Mouse (Mus musculus) olfactory bulb, adult 2 months (tissue): ENCODE data around the gene Hist1h4j. TPM values are rescaled to one million over a fixed set of nuclear protein-coding genes. Genes with fewer than 3 reads are reported as not detected.
"Not testable (repeated sequence)": the region's sequence is repeated elsewhere in the genome, so short reads cannot be mapped to it uniquely, and the experiment has no call there.

Experiments
- H3K27ac ChIP-seq: fragments of 200-500 bp; 2 replicates; pipeline ENCODE4 v1.5.1; 2012; ENCODE audit warnings: low read depth, low read length; ENCODE audit not compliant: insufficient read depth
- H3K4me1 ChIP-seq: fragments of 200-500 bp; 2 replicates; pipeline ENCODE4 v1.6.1; 2012; ENCODE audit warnings: low read length; ENCODE audit not compliant: control insufficient read depth, insufficient read depth
- H3K4me3 ChIP-seq: fragments of 200-500 bp; 2 replicates; pipeline ENCODE4 v1.5.1; 2012; ENCODE audit warnings: mild to moderate bottlenecking, low read depth, low read length, moderate library complexity; ENCODE audit not compliant: insufficient read depth
- CTCF ChIP-seq: fragments of 200-500 bp; IDR thresholded peaks from 2 replicates; pipeline ENCODE4 v1.5.1; 2012; ENCODE audit warnings: low read depth, mild to moderate bottlenecking, low read length, moderate library complexity; ENCODE audit not compliant: insufficient read depth
- POLR2A ChIP-seq: fragments of 200-500 bp; IDR thresholded peaks from 2 replicates; pipeline ENCODE4 v1.6.1; 2012; ENCODE audit warnings: mild to moderate bottlenecking, low read depth, low read length, moderate library complexity; ENCODE audit not compliant: insufficient read depth
- WGBS: fragments of 180-500 bp; shearing (Covaris S2); methylation state at CpG from one replicate; pipeline ENCODE4 v1.1.7; 2018; 5-methylcytosine and 5-hydroxymethylcytosine counted together
- polyA plus RNA-seq: library from polyadenylated mRNA; stranded (reverse); fragments of >200 nt; gene quantifications from 2 replicates; pipeline ENCODE4 v1.2.4, GENCODE M21; 2012; ENCODE audit warnings: low replicate concordance; ENCODE audit not compliant: missing spikeins, insufficient read depth, insufficient read length

Gene Hist1h4j
- polyA plus RNA-seq, 1 experiment: not detected

DNA sequence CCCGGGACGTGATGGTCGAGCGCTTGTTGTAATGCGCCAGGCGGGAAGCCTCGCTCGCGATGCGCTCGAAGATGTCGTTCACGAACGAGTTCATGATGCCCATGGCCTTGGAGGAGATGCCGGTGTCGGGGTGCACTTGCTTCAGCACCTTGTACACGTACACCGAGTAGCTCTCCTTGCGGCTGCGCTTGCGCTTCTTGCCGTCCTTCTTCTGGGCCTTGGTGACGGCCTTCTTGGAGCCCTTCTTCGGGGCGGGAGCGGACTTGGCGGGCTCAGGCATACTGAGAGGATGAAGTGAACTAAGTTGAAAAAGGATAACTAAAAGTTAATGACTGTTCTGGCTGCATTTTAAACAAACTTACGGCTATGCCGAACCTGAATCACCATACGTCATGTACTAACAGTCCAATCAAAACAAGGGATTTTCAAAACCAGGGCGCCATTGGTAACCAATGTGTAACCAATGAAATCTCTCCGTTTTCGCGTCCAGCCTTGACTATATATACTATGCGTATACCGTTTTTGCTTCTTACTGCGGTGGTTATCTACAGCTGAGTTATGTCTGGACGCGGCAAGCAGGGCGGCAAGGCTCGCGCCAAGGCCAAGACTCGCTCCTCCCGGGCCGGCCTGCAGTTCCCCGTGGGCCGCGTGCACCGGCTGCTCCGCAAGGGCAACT is 18.9 kb upstream of the Hist1h4j start, which contains the start of the genes Hist1h2bl and Hist1h2ai:
Hist1h2bl (minus strand) TSS at position 280 of the 676 bp plus-strand sequence.
Hist1h2ai (plus strand) TSS at position 559 of the 676 bp plus-strand sequence.
- H3K4me1 ChIP-seq: not testable (repeated sequence)
- H3K27ac ChIP-seq: peak within 1 kb of the TSS; percentile 88

DNA sequence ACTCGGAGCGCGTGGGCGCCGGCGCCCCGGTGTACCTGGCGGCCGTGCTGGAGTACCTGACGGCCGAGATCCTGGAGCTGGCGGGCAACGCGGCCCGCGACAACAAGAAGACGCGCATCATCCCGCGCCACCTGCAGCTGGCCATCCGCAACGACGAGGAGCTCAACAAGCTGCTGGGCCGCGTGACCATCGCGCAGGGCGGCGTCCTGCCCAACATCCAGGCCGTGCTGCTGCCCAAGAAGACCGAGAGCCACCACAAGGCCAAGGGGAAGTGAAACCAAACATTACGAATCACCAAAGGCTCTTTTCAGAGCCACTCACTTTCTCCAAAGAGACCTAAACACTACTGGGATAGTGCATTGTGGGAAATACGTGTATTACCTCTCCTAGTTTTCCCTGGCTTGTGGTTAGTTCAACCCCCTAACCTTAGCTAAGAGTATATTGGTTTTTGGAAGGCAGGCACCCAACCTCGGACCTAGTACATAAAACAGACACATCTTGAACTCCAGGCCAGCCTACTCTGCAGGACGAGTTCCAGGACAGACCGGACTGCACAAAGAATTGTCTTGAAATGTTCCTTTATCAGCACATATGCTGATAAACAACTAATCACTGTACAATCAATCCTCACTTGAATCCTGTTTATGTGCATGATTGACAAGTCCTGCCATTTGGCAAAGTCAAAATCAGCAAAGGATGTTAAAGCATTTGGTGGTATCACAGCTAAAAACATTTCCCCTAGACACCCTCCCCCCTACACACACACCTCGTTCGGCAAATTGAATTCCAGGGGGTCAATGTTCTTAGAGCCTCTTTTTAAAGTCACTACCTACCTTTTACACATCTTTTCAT is 18.1 kb upstream of the Hist1h4j start:
- peak; percentile 11; the same call in 1 of the 2 replicates for TF ChIP-seq POLR2A
- under 1% methylated on average over 11 of the region's 38 CpGs for WGBS

More for the DNA sequence above, 18.9 kb upstream of the Hist1h4j start, which contains the start of the genes Hist1h2bl and Hist1h2ai:
- TF ChIP-seq POLR2A: peak; percentile 23; the same call in 1 of the 2 replicates
- peak within 1 kb of the TSS; percentile 56 for H3K4me3 ChIP-seq
- WGBS: under 1% methylated on average over 36 of the region's 50 CpGs

DNA sequence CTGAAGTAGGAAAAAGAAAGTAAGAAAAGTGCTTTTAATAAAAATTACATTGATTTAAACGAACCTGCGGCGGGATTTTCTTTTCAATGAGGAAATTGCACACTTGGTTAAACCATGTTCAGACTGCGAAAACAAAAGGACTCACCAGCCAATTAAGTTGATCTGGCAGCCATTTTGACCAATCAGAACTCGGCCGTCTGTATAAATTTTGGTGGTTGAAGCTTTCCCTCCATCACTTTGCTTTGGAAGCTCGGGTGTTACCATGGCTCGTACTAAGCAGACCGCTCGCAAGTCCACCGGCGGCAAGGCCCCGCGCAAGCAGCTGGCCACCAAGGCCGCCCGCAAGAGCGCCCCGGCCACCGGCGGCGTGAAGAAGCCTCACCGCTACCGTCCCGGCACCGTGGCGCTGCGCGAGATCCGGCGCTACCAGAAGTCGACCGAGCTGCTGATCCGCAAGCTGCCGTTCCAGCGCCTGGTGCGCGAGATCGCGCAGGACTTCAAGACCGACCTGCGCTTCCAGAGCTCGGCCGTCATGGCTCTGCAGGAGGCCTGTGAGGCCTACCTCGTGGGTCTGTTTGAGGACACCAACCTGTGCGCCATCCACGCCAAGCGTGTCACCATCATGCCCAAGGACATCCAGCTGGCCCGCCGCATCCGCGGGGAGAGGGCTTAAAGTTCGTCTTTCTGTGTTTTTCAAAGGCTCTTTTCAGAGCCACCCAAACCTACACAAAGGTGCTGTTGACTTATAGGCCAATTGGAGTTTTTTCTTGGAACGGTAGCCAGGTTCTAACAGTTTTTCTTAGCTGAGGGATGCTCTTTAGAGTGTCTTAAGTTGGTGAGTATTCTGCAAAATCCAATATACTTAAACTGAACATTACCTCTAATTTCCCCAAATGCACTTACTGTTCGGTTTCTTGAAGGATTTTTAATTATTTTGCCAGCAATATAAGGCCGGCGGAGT is 17.2 kb upstream of the Hist1h4j start, which contains the start of gene Hist1h3h:
Hist1h3h (plus strand) TSS at position 263 of the 961 bp plus-strand sequence.
- WGBS: 2% methylated on average over 28 of the region's 56 CpGs
- Histone ChIP-seq H3K4me3 (peak within 1 kb of the TSS; percentile 60), H3K27ac (peak within 1 kb of the TSS; percentile 88)
- not testable (repeated sequence) for H3K4me1 ChIP-seq
- peak; percentile 55 for TF ChIP-seq POLR2A

More for the DNA sequence above, 18.1 kb upstream of the Hist1h4j start:
- H3K4me3 ChIP-seq: peak overlapping the region; percentile 54
- not testable (repeated sequence) for H3K4me1 ChIP-seq
- H3K27ac ChIP-seq: peak overlapping the region; percentile 88

- Histone ChIP-seq H3K4me3 (no peak overlapping the region), H3K4me1 (0 out of 2 replicates have a peak, but pooled peaks cover 5% of the 10 kb centered on the region), H3K27ac (no peak overlapping the region)
- TF ChIP-seq CTCF (no peak), POLR2A (no peak)
- 68% methylated on average over 4 of the region's 4 CpGs for WGBS
Observed at GRCm38 (mm10) chr13:21718381-21719080, 16.3 kb upstream of the Hist1h4j start.

GRCm38 (mm10) chr13:21721107-21721756 is 13.6 kb upstream of the Hist1h4j start:
- peak overlapping the region; percentile 52 for H3K4me3 ChIP-seq
- not testable (repeated sequence) for H3K4me1 ChIP-seq, H3K27ac ChIP-seq
- 1% methylated on average over 28 of the region's 44 CpGs for WGBS

DNA sequence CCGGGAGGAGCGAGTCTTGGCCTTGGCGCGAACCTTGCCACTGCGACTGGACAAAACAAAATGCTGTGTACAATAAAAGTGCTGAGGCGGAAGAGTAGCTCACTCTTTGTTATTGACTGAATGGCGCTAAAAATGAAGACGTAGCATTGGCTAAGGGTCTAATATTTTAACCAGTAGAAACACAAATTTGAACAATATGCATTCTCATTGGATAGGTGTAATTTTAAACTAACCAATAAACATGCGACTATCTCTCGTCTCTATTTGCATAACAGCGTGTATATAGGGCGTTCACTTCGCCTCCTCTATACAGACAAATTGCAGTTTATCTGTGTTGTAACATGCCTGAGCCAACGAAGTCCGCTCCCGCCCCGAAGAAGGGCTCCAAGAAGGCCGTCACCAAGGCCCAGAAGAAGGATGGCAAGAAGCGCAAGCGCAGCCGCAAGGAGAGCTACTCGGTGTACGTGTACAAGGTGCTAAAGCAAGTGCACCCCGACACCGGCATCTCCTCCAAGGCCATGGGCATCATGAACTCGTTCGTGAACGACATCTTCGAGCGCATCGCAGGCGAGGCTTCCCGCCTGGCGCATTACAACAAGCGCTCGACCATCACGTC is 13.0 kb upstream of the Hist1h4j start, which contains the start of gene Hist1h2bm:
Hist1h2bm (plus strand) TSS at position 288 of the 616 bp plus-strand sequence.
- TF ChIP-seq POLR2A: peak; percentile 32; the same call in 1 of the 2 replicates
- Histone ChIP-seq H3K4me3 (peak within 1 kb of the TSS; percentile 53), H3K27ac (peak within 1 kb of the TSS; percentile 70)
- not testable (repeated sequence) for H3K4me1 ChIP-seq
- under 1% methylated on average over 37 of the region's 37 CpGs for WGBS

DNA sequence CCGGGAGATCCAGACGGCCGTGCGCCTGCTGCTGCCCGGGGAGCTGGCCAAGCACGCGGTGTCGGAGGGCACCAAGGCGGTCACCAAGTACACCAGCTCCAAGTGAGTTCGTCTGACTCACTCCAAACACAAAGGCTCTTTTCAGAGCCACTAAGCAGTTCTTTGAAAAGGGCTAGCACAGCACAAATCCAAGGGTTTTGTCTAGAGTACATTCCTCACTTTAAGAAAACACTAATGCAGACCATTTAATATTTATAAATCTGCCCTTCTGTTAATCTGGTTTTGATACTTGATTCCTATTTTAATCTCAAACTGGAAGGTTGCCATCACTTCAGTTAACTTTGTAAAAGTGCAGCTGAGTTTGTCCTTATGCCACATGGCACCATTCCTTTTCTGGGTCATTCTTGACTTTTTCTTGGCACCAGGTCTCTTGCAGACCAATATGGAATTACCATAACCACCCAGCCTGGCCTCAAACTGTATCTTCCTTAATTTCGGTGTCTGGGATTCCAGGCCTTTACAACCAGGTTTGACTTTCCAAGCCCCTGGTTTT is 12.4 kb upstream of the Hist1h4j start:
- Histone ChIP-seq H3K27ac (peak overlapping the region; percentile 70), H3K4me3 (peak overlapping the region; percentile 53), H3K4me1 (0 out of 2 replicates have a peak, but pooled peaks cover 5% of the 10 kb centered on the region)
- WGBS: 3% methylated on average over 11 of the region's 11 CpGs
- TF ChIP-seq POLR2A (no peak; the same call in 1 of the 2 replicates), CTCF (no peak)
